Mouse (Mus musculus) kidney, postnatal 0 days (tissue): Measurements from ENCODE around the gene Gm20696. TPM values are rescaled to one million over a fixed set of nuclear protein-coding genes. Genes with fewer than 3 reads are reported as not detected.

Source experiments
- ATAC-seq: fragments of 200-750 bp; cut with Nextera tagmentation; replicated peaks from 2 replicates; pipeline ENCODE4 v1.8.0; 2017; ENCODE audit warnings: low read depth, moderate number of reproducible peaks, moderate TSS enrichment, moderate library complexity; ENCODE audit not compliant: low FRiP score
- DNase-seq: peaks from one replicate; pipeline ENCODE4 v3.0.0-alpha.2; 2016; ENCODE audit warnings: low spot score
- H3K27ac ChIP-seq: fragments of 300-500 bp; sonication (generic); 2 replicates; pipeline ENCODE4 v1.5.1; 2014; ENCODE audit warnings: mild to moderate bottlenecking
- H3K27me3 ChIP-seq: fragments of 300-500 bp; sonication (generic); 2 replicates; pipeline ENCODE4 v1.6.1; 2014; ENCODE audit warnings: low read length, mixed read lengths; ENCODE audit not compliant: insufficient read depth
- H3K36me3 ChIP-seq: fragments of 300-500 bp; sonication (generic); 2 replicates; pipeline ENCODE4 v1.6.1; 2014; ENCODE audit warnings: low read length, mixed read lengths; ENCODE audit not compliant: insufficient read depth
- H3K4me1 ChIP-seq: fragments of 300-500 bp; sonication (generic); replicated peaks from 2 replicates; pipeline ENCODE4 v1.6.1; 2014; ENCODE audit warnings: antibody characterized with exemption, low read length, mixed read lengths; ENCODE audit not compliant: insufficient read depth
- H3K4me2 ChIP-seq: fragments of 300-500 bp; sonication (generic); 2 replicates; pipeline ENCODE4 v1.6.1; 2014; ENCODE audit warnings: mild to moderate bottlenecking, low read length, moderate library complexity, mixed read lengths
- H3K4me3 ChIP-seq: fragments of 300-500 bp; sonication (generic); replicated peaks from 2 replicates; pipeline ENCODE4 v1.5.1; 2014; ENCODE audit warnings: low read depth, low read length
- H3K9ac ChIP-seq: fragments of 300-500 bp; sonication (generic); 2 replicates; pipeline ENCODE4 v1.6.1; 2014; ENCODE audit warnings: low read depth, low read length
- H3K9me3 ChIP-seq: fragments of 300-500 bp; sonication (generic); replicated peaks from 2 replicates; pipeline ENCODE4 v1.6.1; 2016; ENCODE audit warnings: low read length, inconsistent platforms, mixed read lengths
- CTCF ChIP-seq: IDR thresholded peaks from 2 replicates; pipeline ENCODE4 v1.5.1; 2016; ENCODE audit warnings: antibody characterized with exemption, low read depth, mild to moderate bottlenecking, moderate library complexity
- WGBS: fragments of 180-500 bp; shearing (Covaris S2); extraction: QIAGEN DNeasy Blood & Tissue Kit; methylation state at CpG from one replicate; pipeline ENCODE4 v1.1.7; 2014; 5-methylcytosine and 5-hydroxymethylcytosine counted together
- microRNA-seq: library from miRNA; unstranded; fragments of <30 nt; microRNA quantifications from one replicate; pipeline ENCODE4, GENCODE M21; 2016
- polyA plus RNA-seq: library from polyadenylated mRNA; unstranded; fragments of >200 nt; fragmentation: Nextera tagmentation; extraction: Ambion mirVana; gene quantifications from 2 replicates; pipeline ENCODE4 v1.2.1, GENCODE M21; 2015

The Gm20696 gene
- polyA plus RNA-seq, 1 experiment from 2014 or later: 1.7 TPM

DNA sequence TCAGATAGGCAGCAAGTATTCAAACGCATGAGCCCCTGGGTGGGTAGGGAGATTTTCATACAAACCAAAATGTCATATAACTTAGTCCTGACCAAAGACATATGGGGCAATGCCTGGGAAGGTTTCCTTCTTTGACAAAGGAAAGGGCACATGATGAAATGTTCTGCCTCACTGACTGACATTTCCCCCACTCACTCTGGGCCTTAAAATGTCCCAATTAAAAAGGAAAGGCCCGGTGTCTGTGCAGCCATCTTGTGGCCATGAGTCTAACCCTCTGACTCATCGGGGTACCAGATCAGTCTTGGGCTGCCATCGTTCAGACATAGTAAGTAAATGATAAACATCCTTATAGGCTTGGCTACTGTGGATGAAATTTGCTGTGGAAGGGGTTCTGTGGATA is 454.1 kb downstream of the Gm20696 start:
- WGBS: 85% methylated on average over 4 of the region's 4 CpGs
- Histone ChIP-seq H3K9me3 (no peaks in the 10 kb centered on the region), H3K9ac (no peak overlapping the region), H3K27me3 (no peaks in the 10 kb centered on the region), H3K27ac (no peak overlapping the region), H3K36me3 (no peaks in the 10 kb centered on the region), H3K4me1 (no peaks in the 10 kb centered on the region), H3K4me2 (no peak overlapping the region), H3K4me3 (no peak overlapping the region)
- ATAC-seq (no peak), DNase-seq (no peak)
- no peak for TF ChIP-seq CTCF

DNA sequence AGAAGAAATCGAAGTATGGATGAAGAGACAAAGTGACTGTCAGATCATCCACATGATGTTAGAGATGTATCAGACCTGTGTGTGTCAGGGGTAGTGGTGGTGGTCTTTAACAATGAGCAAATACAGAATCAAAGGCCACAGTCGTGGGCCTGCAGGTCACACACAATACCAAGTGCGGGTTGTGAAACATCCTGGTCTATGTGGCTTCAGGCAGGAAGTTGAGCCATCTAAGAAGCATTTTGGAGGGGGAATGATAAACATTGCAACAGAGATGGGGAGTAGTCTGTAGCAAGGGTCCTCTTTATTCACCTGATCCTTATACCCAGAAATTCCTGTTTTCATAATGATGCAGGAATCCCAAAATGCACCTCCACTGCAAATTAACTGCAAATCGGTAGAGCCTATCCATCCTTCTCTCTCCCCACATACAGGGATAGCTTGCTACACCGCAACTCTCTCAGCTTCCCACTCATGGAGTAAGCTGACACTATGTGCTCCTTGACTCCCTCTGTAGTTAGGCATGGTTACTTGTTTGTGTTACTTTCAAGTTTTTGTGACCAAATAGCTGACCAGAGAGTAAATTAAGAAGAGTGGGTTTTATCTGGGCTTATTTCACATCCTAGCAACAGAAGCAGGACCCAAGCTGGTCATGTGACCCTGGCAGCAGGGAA is 454.8 kb downstream of the Gm20696 start:
- TF ChIP-seq CTCF: no peak
- no peak overlapping the region for H3K9ac ChIP-seq

DNA sequence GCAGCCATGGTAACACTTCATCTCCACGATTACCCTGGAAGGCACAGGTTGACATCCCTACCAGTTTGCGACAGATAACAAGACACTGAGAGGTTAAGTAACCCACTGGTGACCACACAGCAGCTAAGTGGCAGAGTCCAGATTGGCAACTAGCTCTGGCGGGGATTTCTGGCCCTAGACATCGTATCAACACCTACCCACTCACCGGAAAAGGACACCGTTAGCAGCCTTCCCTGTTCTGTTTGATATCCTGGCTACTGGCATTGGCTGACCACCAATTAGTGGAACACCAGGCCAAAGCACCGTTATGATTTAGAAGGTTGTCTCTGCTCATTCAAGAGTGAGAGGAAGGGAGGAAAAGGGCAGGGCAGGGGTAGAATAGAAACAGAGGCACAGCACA is 456.4 kb downstream of the Gm20696 start:
- DNase-seq (no peak), ATAC-seq (no peak)
- 0 out of 2 replicates have a peak, but pooled peaks cover 8% of the 10 kb centered on the region for H3K4me1 ChIP-seq
- no peaks in the 10 kb centered on the region for H3K9me3 ChIP-seq
- H3K4me3 ChIP-seq: no peak overlapping the region
- H3K4me2 ChIP-seq: no peak overlapping the region
- no peak for TF ChIP-seq CTCF
- H3K36me3 ChIP-seq: no peaks in the 10 kb centered on the region
- WGBS: 65% methylated on average over 7 of the region's 7 CpGs
- H3K27me3 ChIP-seq: no peaks in the 10 kb centered on the region
- no peak overlapping the region for H3K9ac ChIP-seq
- no peak overlapping the region for H3K27ac ChIP-seq

More for the DNA sequence above, 454.8 kb downstream of the Gm20696 start:
- ATAC-seq: no peak
- 72% methylated on average over 5 of the region's 5 CpGs for WGBS
- no peak overlapping the region for H3K27ac ChIP-seq
- no peaks in the 10 kb centered on the region for H3K4me1 ChIP-seq
- H3K9me3 ChIP-seq: no peaks in the 10 kb centered on the region
- DNase-seq: peak; percentile 53
- H3K4me3 ChIP-seq: no peak overlapping the region
- H3K4me2 ChIP-seq: no peak overlapping the region
- no peaks in the 10 kb centered on the region for H3K27me3 ChIP-seq
- H3K36me3 ChIP-seq: no peaks in the 10 kb centered on the region

Small RNA genes lying within 50 kb of the gene (microRNA-seq; reads per million reads assigned to microRNA genes)
- not detected for gene Gm22328

Other genes with a start within 250 kb of the Gm20696 start
- gene Foxp1, start 144.1 kb downstream of the Gm20696 start, polyA plus RNA-seq: 37.1 and 38.0 TPM in 2 replicates
- 16.4 and 17.0 TPM in 2 replicates for gene Eif4e3, start within 50 bp of the Gm20696 start, polyA plus RNA-seq
- 2.9 and 3.3 TPM in 2 replicates for gene Gpr27, start 25.9 kb upstream of the Gm20696 start, polyA plus RNA-seq
- gene Prok2, start 59.6 kb upstream of the Gm20696 start, polyA plus RNA-seq: 0.13 and 0.33 TPM in 2 replicates